Mouse (Mus musculus): ENCODE data around the gene Apobec1. TPM values are rescaled to one million over a fixed set of nuclear protein-coding genes. Genes with fewer than 3 reads are reported as not detected.
"Not testable (repeated sequence)": the region's sequence is repeated elsewhere in the genome, so short reads cannot be mapped to it uniquely, and the experiment has no call there.

Gene Apobec1
- total RNA-seq, 2 experiments from 2014 or later = 87.4 to 151 TPM

DNA sequence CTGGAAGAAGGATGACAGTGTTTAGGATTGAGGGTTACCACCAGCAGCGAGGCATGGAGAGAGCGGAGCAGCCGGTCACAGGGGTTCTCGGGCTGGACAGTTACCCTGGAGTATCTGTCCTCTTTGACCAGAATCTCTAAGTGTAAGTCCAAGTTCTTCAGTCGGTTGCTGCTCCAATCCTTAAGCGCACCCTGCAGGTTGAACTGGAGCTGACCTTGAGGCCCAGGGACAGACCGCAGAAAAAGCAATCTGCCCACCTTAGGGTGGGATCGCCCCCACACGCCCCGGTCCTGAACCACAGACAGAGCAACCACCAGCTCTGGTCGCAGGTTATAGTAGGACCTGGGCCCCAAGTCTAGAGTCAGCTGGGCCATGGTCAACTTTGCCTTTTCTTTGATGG, 4.4 kb upstream of the Apobec1 start:
- no peak for ATAC-seq (ENCODE audit: poor library complexity, severe bottlenecking)

DNA sequence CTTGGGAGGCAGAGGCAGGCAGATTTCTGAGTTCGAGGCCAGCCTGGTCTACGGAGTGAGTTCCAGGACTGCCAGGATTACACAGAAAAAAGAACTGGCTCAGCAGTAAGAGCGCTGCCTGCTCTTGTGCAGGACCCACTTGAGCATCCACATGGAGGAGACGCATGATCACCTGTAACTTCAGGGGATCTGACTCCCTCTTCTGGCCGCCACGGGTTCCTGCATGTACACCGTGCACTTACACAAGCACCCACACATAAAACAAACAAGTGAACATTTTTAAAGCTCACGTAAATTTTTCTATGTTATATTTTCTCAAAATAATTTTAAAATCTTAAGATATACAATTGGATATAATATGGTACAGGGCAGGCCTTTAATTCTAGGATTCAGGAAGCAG, 3.2 kb upstream of the Apobec1 start:
- ATAC-seq (ENCODE audit: poor library complexity, severe bottlenecking) = peak; percentile 58

DNA sequence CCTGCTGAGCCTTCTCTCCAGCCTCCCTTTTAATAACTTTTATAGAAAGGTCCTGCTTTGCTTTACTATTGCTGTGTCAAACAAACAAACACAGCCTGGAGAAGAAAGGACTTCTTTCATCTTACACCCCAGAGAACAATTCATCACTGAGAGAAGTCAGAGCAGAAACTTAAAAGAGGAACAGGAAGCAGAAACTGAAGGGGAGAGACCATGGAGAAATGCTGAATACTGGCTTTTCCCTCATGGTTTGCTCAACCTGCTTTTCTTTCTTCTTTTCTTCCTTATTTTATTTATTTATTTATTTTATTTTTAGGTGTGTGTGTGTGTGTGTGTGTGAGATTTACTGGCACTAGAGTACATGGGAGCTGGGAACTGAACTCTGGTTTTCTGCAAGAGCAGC, 2.0 kb upstream of the Apobec1 start:
- ATAC-seq (ENCODE audit: poor library complexity, severe bottlenecking) = peak; percentile 47

DNA sequence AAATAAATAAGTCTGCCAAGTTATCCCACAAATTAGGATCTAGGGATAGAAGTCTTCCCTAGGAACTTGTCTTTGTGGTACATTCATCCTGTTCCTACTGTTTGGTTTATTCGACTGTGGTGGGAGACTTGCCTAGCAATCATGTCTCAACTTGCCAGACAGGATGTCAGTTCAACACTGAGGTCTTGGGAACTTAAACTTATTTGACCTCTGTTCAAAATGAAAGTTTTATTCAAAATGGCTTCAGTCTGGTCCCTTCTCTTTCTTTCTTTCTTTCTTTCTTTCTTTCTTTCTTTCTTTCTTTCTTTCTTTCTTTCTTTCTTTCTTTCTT, 713 bp upstream of the Apobec1 start:
- ATAC-seq (ENCODE audit: poor library complexity, severe bottlenecking) = no peak

DNA sequence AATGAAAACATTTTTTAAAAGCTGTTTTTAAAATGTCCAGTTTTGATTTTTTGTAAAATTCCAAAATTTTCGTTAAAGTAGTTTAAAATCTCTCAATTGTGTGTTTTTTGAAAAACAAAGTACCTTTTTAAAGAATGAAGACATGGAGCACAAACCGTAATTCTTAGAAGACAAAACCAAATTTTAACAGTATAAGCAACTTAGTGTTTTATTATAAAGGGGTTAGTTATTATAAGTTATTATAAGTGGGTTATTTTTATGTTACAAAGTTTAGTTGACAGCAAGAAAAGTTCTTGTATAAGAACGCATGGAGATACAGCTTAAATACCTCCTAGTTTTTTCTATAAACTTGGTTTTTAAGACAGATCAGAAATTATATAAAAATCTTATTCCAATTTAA, 629 bp downstream of the Apobec1 start:
- no peak for ATAC-seq (ENCODE audit: poor library complexity, severe bottlenecking)

DNA sequence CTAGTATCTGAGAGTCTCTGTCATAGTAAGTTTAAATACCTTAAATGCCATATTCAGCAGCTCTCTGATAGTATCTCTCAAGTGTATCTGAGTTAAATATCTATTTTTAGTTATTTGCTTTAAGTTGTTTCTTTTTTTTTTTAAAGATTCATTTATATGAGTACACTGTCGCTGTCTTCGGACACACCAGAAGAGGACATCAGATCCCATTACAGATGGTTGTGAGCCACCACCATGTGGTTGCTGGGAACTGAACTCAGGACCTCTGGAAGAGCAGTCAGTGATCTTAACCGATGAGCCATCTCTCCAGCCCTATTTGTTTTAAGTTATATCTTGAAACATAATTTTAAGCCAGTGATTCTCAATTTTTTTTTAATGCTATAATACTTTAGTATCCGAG, 1.2 kb downstream of the Apobec1 start:
- ATAC-seq (ENCODE audit: poor library complexity, severe bottlenecking) = no peak

DNA sequence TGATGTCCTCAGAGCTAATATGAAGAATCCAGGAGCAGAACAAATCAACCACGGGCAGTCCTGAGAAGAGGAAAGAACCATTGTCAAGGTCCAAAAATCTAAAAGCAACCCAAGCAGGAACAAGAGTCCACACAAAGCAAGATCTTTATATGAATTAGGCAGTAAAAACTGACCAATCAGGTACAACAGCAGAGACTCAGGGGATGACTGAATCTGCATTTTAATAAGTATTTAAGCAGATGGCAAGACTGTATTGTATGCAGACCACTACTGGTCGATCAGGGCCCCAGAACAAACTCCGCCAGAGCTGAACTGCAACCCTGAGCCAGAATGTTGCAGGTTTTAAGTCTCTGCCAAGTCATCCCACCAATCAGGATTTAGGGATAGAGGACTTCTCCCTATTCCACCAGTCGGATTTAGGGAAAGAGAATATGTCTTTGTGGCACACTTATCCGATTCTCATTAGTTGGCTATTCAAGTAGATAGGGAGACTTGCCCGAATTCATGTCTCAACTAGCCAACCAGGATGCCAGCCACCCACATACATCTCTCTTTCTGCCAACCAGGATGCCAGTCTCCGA, 2.1 kb downstream of the Apobec1 start:
- no peak for ATAC-seq (ENCODE audit: poor library complexity, severe bottlenecking)

DNA sequence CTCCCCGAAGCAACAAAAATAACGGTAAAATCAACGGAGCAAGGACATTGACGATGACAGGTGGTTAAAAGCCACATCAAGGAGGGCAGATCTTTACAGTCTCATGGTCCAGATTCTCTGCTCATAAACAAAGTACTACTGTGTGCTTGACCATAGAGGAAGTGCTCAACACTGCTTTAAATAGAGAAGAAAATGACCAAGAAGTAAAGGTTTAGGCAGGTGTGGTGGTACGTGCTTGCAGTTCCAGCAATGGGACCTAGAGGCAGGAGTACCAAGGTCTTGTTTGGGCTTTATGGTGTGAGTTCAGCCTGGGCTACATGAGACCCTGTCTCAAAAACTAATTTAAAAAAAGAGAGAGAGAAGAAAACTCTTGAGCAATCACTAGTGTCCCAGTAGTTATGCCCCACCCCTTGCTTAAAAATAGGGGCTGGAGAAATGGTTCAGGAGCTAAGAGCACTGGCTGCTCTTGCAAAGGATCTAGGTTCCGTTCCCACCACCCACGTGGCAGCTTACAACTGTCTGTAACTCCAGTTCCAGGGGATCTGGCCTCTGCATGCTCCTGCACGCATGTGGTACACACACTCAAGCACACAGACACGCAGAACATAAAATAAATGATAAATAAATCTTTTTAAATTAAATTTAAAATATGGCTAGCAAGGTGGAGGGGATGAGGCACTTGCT, 3.0 kb downstream of the Apobec1 start:
- ATAC-seq (ENCODE audit: poor library complexity, severe bottlenecking) = no peak

DNA sequence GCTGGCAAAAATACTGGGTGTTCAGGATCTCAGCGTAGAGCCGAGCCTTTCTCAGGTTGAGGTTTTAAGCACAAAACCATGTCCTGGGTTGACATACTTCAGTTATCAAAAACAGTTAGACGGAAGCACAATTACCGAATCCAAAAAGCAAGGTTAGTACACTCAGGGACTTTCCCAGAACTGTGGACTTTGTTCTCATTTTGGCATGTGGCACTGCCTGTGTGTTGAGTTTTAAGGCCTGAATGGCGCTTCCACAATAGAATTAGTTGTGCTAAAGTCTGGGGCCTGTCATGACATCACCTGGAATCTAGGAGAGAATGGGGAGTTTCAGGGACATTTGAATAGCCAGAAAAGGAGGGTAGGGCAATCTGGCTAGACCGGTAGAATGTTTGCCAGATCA, 3.8 kb downstream of the Apobec1 start:
- no peak for ATAC-seq (ENCODE audit: poor library complexity, severe bottlenecking)

DNA sequence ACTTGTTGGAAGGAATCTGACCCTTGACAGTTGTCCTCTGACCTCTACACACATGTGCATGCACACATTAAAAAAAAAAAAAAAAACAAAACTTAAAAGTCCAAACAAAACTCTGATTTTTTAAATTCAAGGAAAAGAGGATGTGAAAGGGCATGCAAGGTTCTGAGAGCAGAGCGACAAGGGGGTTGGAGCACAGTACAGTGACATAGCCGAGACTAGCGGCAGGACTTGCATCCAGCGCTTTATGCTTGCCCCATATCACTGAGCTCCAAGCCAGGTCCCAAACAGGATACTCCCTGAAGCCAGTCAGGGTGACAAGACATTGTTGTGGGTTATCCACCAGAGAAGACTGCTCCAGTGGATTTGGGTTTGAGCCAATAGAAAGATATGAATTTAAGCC, 4.2 kb downstream of the Apobec1 start:
- ATAC-seq (ENCODE audit: poor library complexity, severe bottlenecking) = peak; percentile 43

DNA sequence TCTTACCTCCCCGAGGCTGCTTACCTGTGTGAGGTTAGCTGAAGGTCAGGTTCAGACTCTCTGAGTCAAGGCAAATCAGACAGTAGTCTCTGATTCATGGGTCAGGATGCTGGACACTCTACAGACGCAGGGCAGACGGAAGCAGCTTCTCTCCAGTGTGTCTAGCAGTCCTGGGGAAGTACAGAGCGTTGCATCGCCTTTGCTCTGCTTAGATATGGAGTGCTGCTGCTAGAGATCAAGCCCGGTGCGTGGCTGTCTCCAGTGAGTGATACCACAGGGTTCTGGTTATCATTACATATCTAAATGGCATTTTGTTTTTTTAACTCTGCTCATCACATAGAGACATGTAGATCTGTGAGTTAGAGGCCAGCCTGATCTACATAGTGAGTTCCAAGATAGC, 5.6 kb downstream of the Apobec1 start:
- no peak for ATAC-seq (ENCODE audit: poor library complexity, severe bottlenecking)

DNA sequence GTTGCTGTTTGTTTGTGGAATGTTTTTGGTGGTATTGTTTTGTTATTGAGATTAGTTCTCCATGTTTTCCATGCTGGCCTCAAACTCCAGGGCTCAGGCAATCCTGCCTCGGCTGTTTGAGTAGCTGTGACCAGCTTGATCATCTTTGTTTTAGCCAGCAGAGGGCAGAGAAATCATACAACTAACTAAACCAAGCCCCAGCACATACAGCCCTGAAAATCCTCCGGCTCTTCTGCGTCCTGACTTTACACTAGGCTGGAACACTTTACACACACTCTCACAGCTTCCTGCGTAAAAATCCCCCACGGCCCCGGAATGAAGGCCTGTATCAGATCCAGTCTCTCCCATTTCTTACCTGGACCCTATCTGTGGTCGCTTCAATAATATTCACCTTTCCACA, 6.6 kb downstream of the Apobec1 start:
- peak; percentile 47 for ATAC-seq (ENCODE audit: poor library complexity, severe bottlenecking)

DNA sequence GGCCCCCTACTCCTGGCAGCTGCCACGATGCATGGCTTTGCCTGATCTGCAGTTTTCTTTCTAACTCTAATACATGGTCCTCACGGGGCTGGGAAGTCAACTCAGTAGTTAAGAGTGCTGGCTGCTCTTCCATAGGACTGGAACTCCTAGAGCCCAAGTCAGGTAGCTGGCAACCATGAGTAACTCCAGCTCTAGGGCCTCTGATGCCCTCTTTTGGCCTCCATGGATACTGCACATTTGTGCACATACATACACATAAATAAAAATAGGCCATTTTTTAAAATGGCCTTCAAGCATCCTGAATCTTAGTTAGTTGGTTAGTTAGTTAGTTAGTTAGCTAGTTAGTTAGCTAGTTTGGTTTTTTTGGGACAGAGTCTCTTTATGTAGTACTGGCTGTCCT, 9.3 kb downstream of the Apobec1 start:
- ATAC-seq (ENCODE audit: poor library complexity, severe bottlenecking) = peak; percentile 62

DNA sequence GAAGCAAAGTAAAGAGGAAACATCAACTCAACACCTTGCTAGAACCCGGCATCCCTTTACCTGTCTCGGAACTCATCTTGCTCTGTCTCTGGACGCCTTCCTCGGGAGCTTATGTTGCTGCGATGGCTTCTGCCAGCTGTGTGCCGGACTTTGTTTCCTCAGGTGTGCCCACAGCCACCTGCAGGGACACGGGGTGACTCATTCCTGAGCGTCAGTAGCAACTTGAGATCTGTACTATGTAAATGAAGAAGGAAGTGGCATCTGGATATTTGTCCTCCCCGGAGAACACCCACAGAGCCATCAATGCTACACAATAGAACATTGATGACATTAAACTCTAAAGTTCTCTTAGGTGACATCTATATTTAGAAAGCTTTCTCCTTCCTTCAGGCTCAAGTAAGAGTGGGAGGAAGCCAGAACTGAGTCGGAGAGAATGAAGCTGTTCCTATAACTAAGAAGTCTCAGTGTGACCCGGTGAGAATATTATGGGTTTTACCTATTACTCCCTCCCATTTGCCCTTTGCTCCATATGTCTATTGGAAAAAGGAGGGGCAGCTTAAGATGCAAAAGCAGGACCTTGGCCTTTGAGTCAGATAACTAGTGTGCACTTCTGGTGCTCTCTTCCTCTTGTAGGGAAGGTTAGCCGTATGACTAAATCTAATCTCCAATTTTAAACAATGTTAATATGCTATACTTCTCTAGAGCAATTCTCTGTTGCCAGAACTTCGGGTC, 11.1 kb downstream of the Apobec1 start:
- ATAC-seq (ENCODE audit: poor library complexity, severe bottlenecking) = no peak

DNA sequence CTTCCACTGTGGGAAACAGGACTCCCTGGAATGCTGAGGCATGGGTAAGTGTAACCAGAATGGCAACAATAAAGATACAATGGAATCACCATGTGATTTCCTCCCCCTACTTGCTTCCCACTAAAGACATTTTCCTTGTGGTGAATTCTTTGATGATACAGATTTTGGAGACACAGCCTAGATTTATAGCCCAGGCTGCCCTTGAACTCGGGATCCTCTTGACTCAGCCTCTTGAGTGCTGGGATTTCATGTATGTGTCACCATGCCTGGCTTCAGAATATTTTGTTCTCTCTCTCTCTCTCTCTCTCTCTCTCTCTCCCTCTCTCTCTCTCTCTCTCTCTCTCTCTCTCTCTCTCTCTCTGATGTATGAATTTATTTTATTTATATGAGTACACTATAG, 23.2 kb downstream of the Apobec1 start:
- ATAC-seq (ENCODE audit: poor library complexity, severe bottlenecking) = no peak

DNA sequence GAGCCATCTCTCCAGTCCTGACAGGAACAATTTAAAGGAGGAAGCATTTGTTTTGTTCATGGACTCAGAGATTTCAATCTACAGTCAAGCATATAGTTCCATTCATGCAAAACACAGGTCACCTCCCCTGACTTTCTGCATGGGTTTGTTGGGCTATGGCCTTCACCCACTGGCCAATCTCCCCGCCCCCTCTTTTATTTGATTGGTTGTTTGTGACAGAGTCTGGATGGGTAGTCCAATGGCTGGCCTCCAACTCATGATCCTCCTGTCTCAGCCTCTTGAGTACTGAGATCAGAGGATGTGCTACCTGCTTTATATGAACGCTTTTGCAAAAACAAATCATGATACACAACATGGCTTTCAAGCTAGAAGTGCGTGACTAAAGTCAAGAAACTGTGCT, 25.2 kb downstream of the Apobec1 start:
- no peak for ATAC-seq (ENCODE audit: poor library complexity, severe bottlenecking)

DNA sequence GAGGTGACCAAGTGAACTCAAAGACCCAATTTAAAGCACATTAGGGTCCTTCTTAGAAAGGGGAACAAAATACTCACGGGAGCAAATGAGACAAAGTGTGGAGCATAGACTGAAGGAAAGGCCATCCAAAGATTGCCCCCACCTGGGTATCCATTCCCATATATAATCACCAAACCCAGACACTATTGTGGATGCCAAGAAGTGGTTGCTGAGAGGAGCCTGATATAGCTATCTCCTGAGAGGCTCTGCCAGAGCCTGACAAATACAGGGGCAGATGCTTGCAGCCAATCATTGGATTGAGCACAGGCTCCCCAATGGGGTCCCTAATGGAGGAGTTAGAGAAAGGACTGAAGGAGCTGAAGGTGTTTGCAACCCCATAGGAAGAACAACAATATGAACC, 27.2 kb downstream of the Apobec1 start:
- not testable (repeated sequence) for ATAC-seq (ENCODE audit: poor library complexity, severe bottlenecking)

DNA sequence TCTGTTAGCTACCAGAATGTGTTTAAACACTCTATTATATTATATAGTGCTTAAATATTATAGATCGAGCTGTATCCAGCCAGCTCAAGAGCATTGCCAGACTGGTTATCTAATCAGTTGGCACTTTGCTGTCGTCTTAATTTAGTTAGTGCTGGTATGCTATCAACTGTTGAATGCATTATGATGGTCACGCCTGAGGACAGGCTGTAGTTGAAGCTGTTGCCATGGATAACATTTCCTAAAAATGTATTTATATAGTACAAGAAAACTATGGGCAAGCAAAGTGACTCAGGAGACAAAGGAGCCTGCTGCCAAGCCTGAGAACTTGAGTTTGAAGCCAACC, 30.7 kb downstream of the Apobec1 start:
- no peak for ATAC-seq (ENCODE audit: poor library complexity, severe bottlenecking)

DNA sequence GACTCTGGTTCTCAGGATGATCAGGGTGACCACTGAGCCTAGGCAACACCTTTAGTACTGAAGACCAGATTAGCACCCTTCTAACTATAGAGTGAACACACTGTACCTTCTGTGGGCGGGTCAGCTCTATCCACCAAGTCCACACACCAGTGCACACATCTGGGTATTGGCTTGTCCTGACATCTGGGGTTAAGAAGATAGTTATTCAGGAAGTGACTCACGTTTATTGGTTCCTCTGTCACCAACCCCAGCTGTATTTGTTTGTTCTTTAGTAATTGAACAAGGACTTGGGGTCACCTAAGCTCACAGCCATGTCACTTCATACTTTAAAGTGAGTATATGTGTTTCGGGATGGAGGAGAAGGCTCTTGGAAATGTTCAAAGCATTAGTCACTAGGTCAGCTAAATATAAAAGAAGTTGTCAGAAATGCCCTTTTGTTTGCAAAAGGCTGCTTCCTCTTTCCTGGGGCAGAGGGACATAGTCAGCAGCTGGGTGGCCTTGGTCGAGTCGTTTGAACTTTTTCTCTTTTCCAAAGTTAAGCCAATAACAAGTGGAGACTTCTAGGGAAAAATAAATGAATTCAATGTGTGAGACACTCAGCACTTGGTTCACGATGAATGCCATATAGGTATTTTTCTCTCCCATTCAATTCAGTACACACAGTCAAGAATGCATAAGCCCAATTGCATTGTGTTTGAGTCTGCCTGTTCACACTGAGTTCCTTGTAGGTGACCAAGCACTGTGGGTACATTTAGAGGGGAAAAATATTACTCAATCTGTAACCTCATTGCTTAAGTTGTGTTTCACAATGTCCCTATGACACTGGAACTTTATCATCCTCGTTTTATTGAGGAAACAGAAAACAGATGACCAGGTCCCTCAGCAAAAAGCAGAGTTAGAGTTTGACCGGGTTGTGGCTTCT, 31.3 kb downstream of the Apobec1 start:
- ATAC-seq (ENCODE audit: poor library complexity, severe bottlenecking) = peak; percentile 80

DNA sequence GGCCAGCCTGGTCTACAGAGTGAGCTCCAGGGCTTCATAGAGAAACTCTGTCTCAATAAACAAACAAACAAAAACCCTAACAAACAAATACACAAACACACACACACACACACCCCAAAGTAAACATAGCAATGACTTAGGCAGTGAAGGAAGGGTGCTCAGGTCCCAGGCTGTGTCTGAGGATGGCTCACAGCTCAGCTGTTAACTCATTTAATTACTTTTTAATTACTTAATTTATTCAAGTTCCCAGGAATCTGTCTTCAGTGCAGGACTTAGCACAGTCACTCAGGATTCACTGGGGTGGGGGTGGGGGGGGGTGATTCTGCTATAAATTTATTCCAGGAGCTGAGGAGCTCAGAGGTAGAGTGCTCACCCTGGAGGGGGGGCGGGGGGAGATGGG, 32.5 kb downstream of the Apobec1 start:
- ATAC-seq (ENCODE audit: poor library complexity, severe bottlenecking) = no peak

DNA sequence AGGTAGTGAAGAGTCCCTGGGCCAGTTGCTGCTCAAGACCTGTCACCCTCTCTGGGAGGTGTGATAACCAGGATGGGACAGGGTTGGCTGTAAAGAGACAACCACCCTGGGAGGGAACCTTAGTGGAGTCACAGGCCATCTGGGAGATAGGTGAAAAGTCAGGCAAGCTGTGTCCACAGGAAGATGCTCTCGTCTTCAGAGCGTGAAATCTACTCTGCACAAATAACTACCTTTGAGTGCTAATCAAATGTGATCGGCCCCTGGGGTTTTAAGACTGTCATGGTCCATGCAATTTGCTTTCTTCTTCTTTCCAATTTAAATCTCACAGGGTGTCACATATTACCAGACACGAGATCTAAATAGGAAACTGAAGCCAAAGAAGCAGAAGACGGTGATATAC, 33.1 kb downstream of the Apobec1 start:
- ATAC-seq (ENCODE audit: poor library complexity, severe bottlenecking) = no peak
